11 mouse cellular contexts compared by ENCODE assay signal in the genomic region with DNA sequence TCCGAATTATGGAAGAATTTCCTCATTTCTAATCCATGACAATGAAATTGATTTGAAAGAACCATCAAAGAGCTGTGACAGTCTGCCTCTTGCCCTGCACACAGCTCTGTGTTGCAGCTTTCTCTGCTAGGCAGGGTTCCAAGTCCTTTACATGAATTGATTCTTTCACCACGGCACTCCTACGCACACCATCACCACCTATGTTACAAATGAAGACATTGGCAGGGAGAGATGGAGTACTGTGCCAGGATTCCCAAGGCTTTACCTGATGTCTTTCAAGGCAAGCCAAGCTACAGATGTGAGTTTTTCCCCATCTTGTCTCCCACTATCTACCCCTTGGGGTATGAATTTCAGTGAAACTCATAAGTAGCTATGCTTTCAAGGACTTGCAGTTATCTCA.
DNase-seq lines count a peak whose midpoint lies in the region; ATAC-seq and TF ChIP-seq lines count a peak whose summit lies in the region.
"Had no signal": no experiment of that assay in that cellular context is flagged by ENCODE, and none has a peak within 500 bp of the region (broad histone marks: within the 10 kb centered on the region; RNA-seq: fewer than 3 reads in every experiment).

No protein-coding gene starts in this region.

- no peak for ATAC-seq in lung, postnatal 0 days

- no peaks in the 10 kb centered on the region for H3K27me3 ChIP-seq in lung, postnatal 0 days (replicated peaks; ENCODE audit: insufficient read depth, low read length)
- H3K27me3 ChIP-seq: liver, embryonic 15.5 days had no signal

- H3K4me1 ChIP-seq in lung, postnatal 0 days (ENCODE audit: insufficient read depth, low read depth, low read length): no peaks in the 10 kb centered on the region
- H3K4me1 ChIP-seq: liver, embryonic 15.5 days had no signal

- H3K4me3 ChIP-seq in layer of hippocampus, adult 2 months: no peak overlapping the region
- H3K4me3 ChIP-seq in lung, postnatal 0 days (ENCODE audit: low read depth, low read length): no peak overlapping the region
- H3K4me3 ChIP-seq: liver, embryonic 15.5 days had no signal

- no peak overlapping the region for H3K27ac ChIP-seq in layer of hippocampus, adult 2 months
- H3K27ac ChIP-seq in lung, postnatal 0 days (ENCODE audit: low read length): no peak overlapping the region
- H3K27ac ChIP-seq: liver, embryonic 15.5 days had no signal

- peak; percentile 35 to 46 for DNase-seq in cerebellum, postnatal 14 days
- DNase-seq in cerebellum, adult 18-20 months: no peak
- peak; percentile 19 to 42 for DNase-seq in layer of hippocampus, adult 2 months (ENCODE audit: low spot score in 2 of 2)
- no peak for DNase-seq in layer of hippocampus, postnatal 10 days (ENCODE audit: low spot score in 2 of 2)
- peak; percentile 18 for DNase-seq in fibroblast of lung, adult 2 months (ENCODE audit: low read depth)
- DNase-seq in left cerebral cortex, postnatal 4 days: peak; percentile 9
- no peak for DNase-seq in lung, postnatal 0 days (ENCODE audit: low spot score)
- DNase-seq in adrenal gland, postnatal 10 days: no peak
- DNase-seq: kidney, adult 9 months; thymus, postnatal 25 days had no signal

- TF ChIP-seq EP300 in lung, postnatal 0 days (IDR thresholded peaks at IDR 0.05): no peak

- WGBS in lung, postnatal 0 days: 72% methylated on average over 3 of the region's 3 CpGs

- no peak for TF ChIP-seq CTCF in layer of hippocampus, adult 2 months (conservative IDR thresholded peaks at IDR 0.05)
- TF ChIP-seq CTCF in lung, postnatal 0 days (IDR thresholded peaks at IDR 0.05): no peak

- H3K9me3 ChIP-seq in lung, postnatal 0 days (ENCODE audit: low read length): no peaks in the 10 kb centered on the region
- H3K9me3 ChIP-seq: liver, embryonic 15.5 days had no signal

- no peak overlapping the region for H3K4me2 ChIP-seq in lung, postnatal 0 days (replicated peaks; ENCODE audit: low read depth, low read length)
- H3K4me2 ChIP-seq: liver, embryonic 15.5 days had no signal

- no peak overlapping the region for H3K9ac ChIP-seq in lung, postnatal 0 days (replicated peaks; ENCODE audit: low read depth)
- H3K9ac ChIP-seq: liver, embryonic 15.5 days had no signal

- intact Hi-C loops in left cerebral cortex, postnatal 4 days (cut with DNase I): no loop called here

- 0 out of 2 replicates have a peak, but pooled peaks cover 9% of the 10 kb centered on the region for H3K36me3 ChIP-seq in lung, postnatal 0 days (ENCODE audit: insufficient read depth, low read length)
- H3K36me3 ChIP-seq: liver, embryonic 15.5 days had no signal

Comparison
In these comparisons a context has a peak if more than half of its experiments do, and no peak if none do; other contexts are left out.
1. DNase-seq: peak in cerebellum, postnatal 14 days (2 of 2), layer of hippocampus, adult 2 months (2 of 2), fibroblast of lung, adult 2 months (single experiment) and left cerebral cortex, postnatal 4 days (single experiment); none in cerebellum, adult 18-20 months (0 of 2), layer of hippocampus, postnatal 10 days (0 of 2), lung, postnatal 0 days (single experiment) and adrenal gland, postnatal 10 days (single experiment).